Mouse (Mus musculus) stomach, embryonic 15.5 days (tissue): ENCODE data around the gene G3bp2. TPM values are rescaled to one million over a fixed set of nuclear protein-coding genes. Genes with fewer than 3 reads are reported as not detected.

Experiments
- polyA plus RNA-seq: library from polyadenylated mRNA; unstranded; fragments of >200 nt; fragmentation: Nextera tagmentation; extraction: Ambion mirVana; gene quantifications from 2 replicates; pipeline ENCODE4 v1.2.1, GENCODE M21; 2015

Gene G3bp2
- polyA plus RNA-seq, 1 experiment from 2014 or later: 159 TPM

Other genes with a start within 250 kb of the G3bp2 start
- gene Rchy1, start 120.7 kb downstream of the G3bp2 start, polyA plus RNA-seq: 89.7 and 96.3 TPM in 2 replicates
- 0.30 TPM in 1 of 2 replicates, not detected in the other for gene Odaph, start 96.2 kb downstream of the G3bp2 start, polyA plus RNA-seq
- 3.0 and 3.9 TPM in 2 replicates for gene Cdkl2, start 39.8 kb downstream of the G3bp2 start, polyA plus RNA-seq
- gene Uso1, start 54.2 kb upstream of the G3bp2 start, polyA plus RNA-seq: 46.0 and 49.4 TPM in 2 replicates
- not detected in 2 replicates for gene U90926, start 131.7 kb upstream of the G3bp2 start, polyA plus RNA-seq
- 0.49 and 0.68 TPM in 2 replicates for gene Ppef2, start 172.6 kb upstream of the G3bp2 start, polyA plus RNA-seq
- gene Naaa, start 194.5 kb upstream of the G3bp2 start, polyA plus RNA-seq: 18.4 and 19.9 TPM in 2 replicates
- gene Sdad1, start 226.8 kb upstream of the G3bp2 start, polyA plus RNA-seq: 39.2 and 41.9 TPM in 2 replicates
- gene Cxcl9, start 244.4 kb upstream of the G3bp2 start, polyA plus RNA-seq: not detected in 2 replicates
- 3.5 and 4.0 TPM in 2 replicates for gene Art3, start 248.1 kb upstream of the G3bp2 start, polyA plus RNA-seq